Mouse (Mus musculus): ENCODE measurements around the gene Nox4.
"Not testable (repeated sequence)": the region's sequence is repeated elsewhere in the genome, so short reads cannot be mapped to it uniquely, and the experiment has no call there.

Nox4 gene

GRCm38 (mm10) chr7:87371316-87371715 is 125.4 kb downstream of the Nox4 start:
- CTCF ChIA-PET, result no interaction called here

GRCm38 (mm10) chr7:87374322-87374721 is 128.4 kb downstream of the Nox4 start:
- CTCF ChIA-PET, result no interaction called here

- CTCF ChIA-PET, result no interaction called here
Measured at GRCm38 (mm10) chr7:87374935-87375334, 129.0 kb downstream of the Nox4 start.

GRCm38 (mm10) chr7:87397023-87397422 is 151.1 kb downstream of the Nox4 start:
- CTCF ChIA-PET, result no interaction called here

- CTCF ChIA-PET, result not testable (repeated sequence)
Measured at GRCm38 (mm10) chr7:87411373-87411772, 165.5 kb downstream of the Nox4 start.

GRCm38 (mm10) chr7:87413271-87413670 is 167.4 kb downstream of the Nox4 start:
- CTCF ChIA-PET, result no interaction called here
